Mouse (Mus musculus) gastrocnemius, postnatal 25 days (tissue): ENCODE data around the gene Stk19. TPM values are rescaled to one million over a fixed set of nuclear protein-coding genes. Genes with fewer than 3 reads are reported as not detected.
"Not testable (repeated sequence)": the region's sequence is repeated elsewhere in the genome, so short reads cannot be mapped to it uniquely, and the experiment has no call there.

Experiments
- DNase-seq: peaks from one replicate; pipeline ENCODE4 v3.0.0; 2022
- microRNA-seq, 2 experiments: library from miRNA; unstranded; fragments of <30 nt; microRNA quantifications; one replicate each; pipeline ENCODE4 v1.2.0; 2021; ENCODE audit warnings: borderline replicate concordance in 2 of 2
- total RNA-seq, 2 experiments: library from RNA; stranded (reverse); gene quantifications; 1 replicate in 1 of 2; 2 replicates in 1 of 2; pipeline ENCODE4 v1.2.3; 2021

Gene Stk19
- total RNA-seq, 2 experiments from 2014 or later, result 7.0 to 7.2 TPM

GRCm38 (mm10) chr17:34797211-34797995 lies 39.3 kb downstream of the Stk19 start:
- not testable (repeated sequence) for DNase-seq

GRCm38 (mm10) chr17:34796311-34797140 lies 40.2 kb downstream of the Stk19 start:
- DNase-seq, result no peak

DNA sequence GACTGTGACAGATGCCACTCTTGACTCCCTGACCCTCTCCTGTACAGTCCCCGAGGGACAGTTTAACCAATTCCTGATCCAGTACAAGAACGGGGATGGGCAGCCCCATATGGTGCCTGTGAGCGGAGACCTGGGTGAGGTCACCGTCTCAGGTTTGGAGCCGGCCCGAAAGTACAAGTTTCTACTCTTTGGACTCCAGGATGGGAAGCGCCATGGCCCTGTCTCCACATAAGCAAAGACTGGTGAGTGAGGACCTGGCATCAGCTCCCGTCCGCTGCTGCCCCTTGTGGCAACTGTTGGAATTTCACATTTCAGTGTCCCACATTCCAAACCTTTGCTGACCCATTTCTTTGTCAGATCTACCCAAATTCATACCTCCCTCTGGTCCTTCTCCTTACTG lies 41.1 kb downstream of the Stk19 start:
- DNase-seq, result no peak

DNA sequence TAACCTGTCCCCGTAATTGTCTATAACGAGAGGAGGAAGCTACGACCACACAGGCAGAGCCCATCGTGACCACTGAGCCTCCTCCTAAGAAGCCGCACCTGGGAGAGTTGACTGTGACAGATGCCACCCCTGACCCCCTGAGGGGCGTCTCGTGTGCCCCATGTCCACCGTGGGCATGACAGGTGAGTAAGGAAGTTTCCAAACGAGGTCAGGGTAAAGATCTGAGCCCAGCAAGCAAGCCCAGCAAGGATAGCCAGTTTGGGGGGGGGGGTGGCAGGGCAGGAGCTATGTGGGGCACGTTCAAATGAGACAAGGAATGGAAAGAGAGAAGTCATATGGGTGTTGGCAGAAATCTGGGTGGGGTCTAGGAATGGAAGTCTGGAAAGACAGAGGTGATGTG lies 41.7 kb downstream of the Stk19 start:
- DNase-seq, result no peak

DNA sequence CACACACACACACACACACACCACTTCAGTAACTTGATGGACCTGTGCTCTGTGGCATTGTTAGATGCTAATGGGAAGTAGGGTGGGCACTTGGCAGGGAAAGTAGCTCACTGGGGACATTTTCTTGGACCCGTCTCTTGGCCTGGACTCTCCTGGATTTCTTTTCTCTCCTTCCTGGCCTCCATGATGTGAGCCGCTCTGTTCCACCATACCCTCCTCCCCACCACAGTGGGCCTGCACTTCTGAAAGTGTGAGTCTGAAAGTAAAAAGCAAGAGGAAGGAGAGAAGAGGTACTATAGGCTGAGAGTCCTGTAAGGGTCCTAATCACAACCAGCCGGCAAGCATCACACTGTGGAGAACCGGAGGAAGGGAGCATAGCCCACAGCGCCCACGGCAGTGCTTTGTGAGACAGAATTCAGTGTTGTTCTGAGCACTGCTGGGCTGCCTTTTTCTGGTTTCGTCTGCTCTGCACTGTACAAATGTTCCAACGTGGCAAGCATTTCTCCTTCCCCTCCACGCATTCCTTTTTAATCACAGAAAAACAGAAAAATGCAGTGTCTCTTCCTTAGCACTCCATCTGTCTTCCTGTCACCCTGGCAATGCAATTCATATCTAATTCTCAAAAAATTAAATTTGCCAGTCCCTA lies 58.9 kb downstream of the Stk19 start:
- no peak for DNase-seq

Small RNA genes within 50 kb of the gene (microRNA-seq; reads per million reads assigned to microRNA genes)
- gene Mir6970, result 0 reads per million in 2 experiments
- 0.74 to 1.3 reads per million in 2 experiments for gene Mir6971
- gene Mir6972, result 0 reads per million in 2 experiments

Other genes starting within 250 kb of the Stk19 start
- gene Gpsm3, start 247.1 kb downstream of the Stk19 start, total RNA-seq, result 1 to 10 TPM; 2.3 to 2.6 TPM
- 10 to 100 TPM; 12.1 to 13.6 TPM for gene Pbx2, start 245.7 kb downstream of the Stk19 start, total RNA-seq
- under 1 TPM in 1 of 2 experiments, not detected in 1; 0.24 TPM for gene Ager, start 239.1 kb downstream of the Stk19 start, total RNA-seq
- gene Rnf5, start 233.3 kb downstream of the Stk19 start, total RNA-seq, result 10 to 100 TPM; 16.4 to 19.2 TPM
- 10 to 100 TPM; 53.6 to 56.9 TPM for gene Agpat1, start 232.7 kb downstream of the Stk19 start, total RNA-seq
- 1 to 10 TPM; 2.8 to 3.1 TPM for gene Egfl8, start 221.0 kb downstream of the Stk19 start, total RNA-seq
- 10 to 100 TPM; 37.2 to 43.0 TPM for gene Ppt2, start 208.4 kb downstream of the Stk19 start, total RNA-seq
- 1 to 10 TPM in 1 of 2 experiments, under 1 TPM in 1; 0.35 to 1.5 TPM for gene Prrt1, start 207.4 kb downstream of the Stk19 start, total RNA-seq
- 1 to 10 TPM; 5.9 to 7.0 TPM for gene Fkbpl, start 192.2 kb downstream of the Stk19 start, total RNA-seq
- gene Atf6b, start 189.8 kb downstream of the Stk19 start, total RNA-seq, result 1 to 10 TPM; 7.1 to 7.2 TPM
- gene Tnxb, start 166.4 kb downstream of the Stk19 start, total RNA-seq, result 10 to 100 TPM; 38.3 to 50.5 TPM
- gene C4b, start 93.1 kb downstream of the Stk19 start, total RNA-seq, result 10 to 100 TPM in 1 of 2 experiments, 1 to 10 TPM in 1; 1.1 to 22.1 TPM
- under 1 TPM in 1 of 2 experiments, not detected in 1; 0.16 TPM for gene Cyp21a1, start 32.4 kb downstream of the Stk19 start, total RNA-seq
- gene Dxo, start 74 bp upstream of the Stk19 start, total RNA-seq, result 10 to 100 TPM in 1 of 2 experiments, 1 to 10 TPM in 1; 7.6 to 10.5 TPM
- gene Skiv2l, start 13.3 kb upstream of the Stk19 start, total RNA-seq, result 10 to 100 TPM; 18.0 to 18.9 TPM
- gene Nelfe, start 13.4 kb upstream of the Stk19 start, total RNA-seq, result 1 to 10 TPM; 7.7 to 8.9 TPM
- gene Cfb, start 25.6 kb upstream of the Stk19 start, total RNA-seq, result 1 to 10 TPM in 1 of 2 experiments, under 1 TPM in 1; 0.95 to 8.2 TPM
- gene Zbtb12, start 42.5 kb upstream of the Stk19 start, total RNA-seq, result 1 to 10 TPM; 5.0 to 5.2 TPM
- gene Gm20547, start 45.1 kb upstream of the Stk19 start, total RNA-seq, result not detected
- gene C2, start 61.3 kb upstream of the Stk19 start, total RNA-seq, result 1 to 10 TPM; 2.6 to 2.9 TPM
- gene Ehmt2, start 61.5 kb upstream of the Stk19 start, total RNA-seq, result 10 to 100 TPM; 25.5 to 26.4 TPM
- gene Slc44a4, start 77.5 kb upstream of the Stk19 start, total RNA-seq, result not detected
- gene Neu1, start 94.3 kb upstream of the Stk19 start, total RNA-seq, result 1 to 10 TPM; 8.5 to 9.3 TPM
- gene Hspa1b, start 122.3 kb upstream of the Stk19 start, total RNA-seq, result 1 to 10 TPM; 4.4 to 6.7 TPM
- gene Gm20481, start 133.0 kb upstream of the Stk19 start, total RNA-seq, result not detected
- gene Hspa1a, start 135.2 kb upstream of the Stk19 start, total RNA-seq, result 1 to 10 TPM; 5.9 to 8.1 TPM
- 10 to 100 TPM; 21.5 to 31.8 TPM for gene Hspa1l, start 135.8 kb upstream of the Stk19 start, total RNA-seq
- 10 to 100 TPM; 15.0 to 15.4 TPM for gene Lsm2, start 144.9 kb upstream of the Stk19 start, total RNA-seq
- gene Vars, start 164.0 kb upstream of the Stk19 start, total RNA-seq, result 10 to 100 TPM; 29.4 to 31.2 TPM
- 1 to 10 TPM; 9.0 to 9.6 TPM for gene Vwa7, start 179.6 kb upstream of the Stk19 start, total RNA-seq
- gene Sapcd1, start 191.1 kb upstream of the Stk19 start, total RNA-seq, result under 1 TPM in 1 of 2 experiments, not detected in 1; 0.31 TPM
- under 1 TPM; 0.67 to 0.72 TPM for gene Msh5, start 209.8 kb upstream of the Stk19 start, total RNA-seq
- 10 to 100 TPM; 12.4 to 18.6 TPM for gene Clic1, start 213.0 kb upstream of the Stk19 start, total RNA-seq
- gene Ddah2, start 222.1 kb upstream of the Stk19 start, total RNA-seq, result 10 to 100 TPM; 11.1 to 13.3 TPM
- gene Ly6g6c, start 228.4 kb upstream of the Stk19 start, total RNA-seq, result not detected
- gene Mpig6b, start 229.2 kb upstream of the Stk19 start, total RNA-seq, result not detected
- not detected for gene Ly6g6e, start 240.0 kb upstream of the Stk19 start, total RNA-seq
- gene Ly6g6d, start 241.1 kb upstream of the Stk19 start, total RNA-seq, result under 1 TPM; 0.51 to 0.72 TPM
- not detected for gene Ly6g6f, start 248.7 kb upstream of the Stk19 start, total RNA-seq